Mouse (Mus musculus): ENCODE data around the gene Gm49318.

The Gm49318 gene

GRCm38 (mm10) chr9:22035300-22036044, 35.6 kb downstream of the Gm49318 start:
- in situ Hi-C loops (cut with MboI, MseI): no loop called here

- in situ Hi-C loops (cut with MboI, MseI): no loop called here
Observed at GRCm38 (mm10) chr9:22030386-22030785, 40.7 kb downstream of the Gm49318 start.

GRCm38 (mm10) chr9:22028467-22028866, 42.6 kb downstream of the Gm49318 start:
- in situ Hi-C loops (cut with MboI, MseI): no loop called here

GRCm38 (mm10) chr9:22024592-22024991, 46.5 kb downstream of the Gm49318 start:
- in situ Hi-C loops (cut with MboI, MseI): no loop called here

GRCm38 (mm10) chr9:22017208-22017825, 53.7 kb downstream of the Gm49318 start:
- in situ Hi-C loops (cut with MboI, MseI): no loop called here

- in situ Hi-C loops (cut with MboI, MseI): no loop called here
Observed at GRCm38 (mm10) chr9:22016245-22016644, 54.8 kb downstream of the Gm49318 start.

GRCm38 (mm10) chr9:22012731-22013130, 58.3 kb downstream of the Gm49318 start:
- in situ Hi-C loops (cut with MboI, MseI): loop anchor here (5.0 kb wide), 1 partner anchor 105 kb away; the partner anchor contains the start of gene Elof1

- in situ Hi-C loops (cut with MboI, MseI): loop anchor here (5.0 kb wide), 1 partner anchor 106 kb away; the partner anchor contains the start of gene Elof1
Observed at GRCm38 (mm10) chr9:22011055-22011454, 60.0 kb downstream of the Gm49318 start.

GRCm38 (mm10) chr9:22004546-22004945, 66.5 kb downstream of the Gm49318 start:
- in situ Hi-C loops (cut with MboI, MseI): no loop called here

- in situ Hi-C loops (cut with MboI, MseI): no loop called here
Observed at GRCm38 (mm10) chr9:22003163-22003554, 67.9 kb downstream of the Gm49318 start.

GRCm38 (mm10) chr9:22002194-22003162, 68.6 kb downstream of the Gm49318 start, which contains the start of the genes Ccdc151 and Prkcsh:
Gene Ccdc151, minus strand, starts transcription at chr9:22002634.
Gene Prkcsh, plus strand, starts transcription at chr9:22002806.
- in situ Hi-C loops (cut with MboI, MseI): no loop called here

GRCm38 (mm10) chr9:22001633-22002032, 69.4 kb downstream of the Gm49318 start:
- in situ Hi-C loops (cut with MboI, MseI): no loop called here

- in situ Hi-C loops (cut with MboI, MseI): no loop called here
Observed at GRCm38 (mm10) chr9:22000296-22000695, 70.8 kb downstream of the Gm49318 start.

- in situ Hi-C loops (cut with MboI, MseI): no loop called here
Observed at GRCm38 (mm10) chr9:21996178-21996867, 74.7 kb downstream of the Gm49318 start.

GRCm38 (mm10) chr9:21992227-21992626, 78.8 kb downstream of the Gm49318 start:
- in situ Hi-C loops (cut with MboI, MseI): no loop called here

- in situ Hi-C loops (cut with MboI, MseI): no loop called here
Observed at GRCm38 (mm10) chr9:21989230-21990110, 81.6 kb downstream of the Gm49318 start, which contains the start of gene Rgl3. Gene Rgl3, minus strand, starts transcription at chr9:21989446.

- in situ Hi-C loops (cut with MboI, MseI): no loop called here
Observed at GRCm38 (mm10) chr9:21988421-21989101, 82.5 kb downstream of the Gm49318 start.

- in situ Hi-C loops (cut with MboI, MseI): no loop called here
Observed at GRCm38 (mm10) chr9:21987592-21988342, 83.3 kb downstream of the Gm49318 start.

All from T-helper 1 cell (primary cell).